Mouse (Mus musculus) lung, postnatal 10 days (tissue): ENCODE data around the gene Cep250.

Experiments used
- DNase-seq: peaks from one replicate; pipeline ENCODE4 v3.0.0; 2021

Cep250 gene

GRCm38 (mm10) chr2:155973348-155973747, 17.1 kb downstream of the Cep250 start:
- no peak for DNase-seq

- DNase-seq = no peak
Observed at GRCm38 (mm10) chr2:155974087-155974731, 18.0 kb downstream of the Cep250 start.

GRCm38 (mm10) chr2:155979328-155979991, 23.2 kb downstream of the Cep250 start:
- DNase-seq = peak; percentile 63

GRCm38 (mm10) chr2:155985776-155986175, 29.5 kb downstream of the Cep250 start:
- DNase-seq = no peak

- no peak for DNase-seq
Observed at GRCm38 (mm10) chr2:155987131-155987530, 30.9 kb downstream of the Cep250 start.

- no peak for DNase-seq
Observed at GRCm38 (mm10) chr2:155989085-155989484, 32.8 kb downstream of the Cep250 start.

GRCm38 (mm10) chr2:155991151-155991550, 34.9 kb downstream of the Cep250 start:
- no peak for DNase-seq

GRCm38 (mm10) chr2:155991863-155992321, 35.6 kb downstream of the Cep250 start:
- peak; percentile 72 for DNase-seq

- DNase-seq = peak; percentile 17
Observed at GRCm38 (mm10) chr2:156005393-156005792, 49.1 kb downstream of the Cep250 start.

GRCm38 (mm10) chr2:156007888-156008532, 51.8 kb downstream of the Cep250 start, which contains the start of the genes 6430550D23Rik and Ergic3:
TSS of gene 6430550D23Rik (minus strand) at chr2:156007977.
TSS of gene Ergic3 (plus strand) at chr2:156008045.
- DNase-seq = peak; percentile 100

- no peak for DNase-seq
Observed at GRCm38 (mm10) chr2:156018106-156018505, 61.8 kb downstream of the Cep250 start.

- DNase-seq = no peak
Observed at GRCm38 (mm10) chr2:156021219-156021618, 65.0 kb downstream of the Cep250 start.

GRCm38 (mm10) chr2:156021765-156022164, 65.5 kb downstream of the Cep250 start:
- no peak for DNase-seq

- DNase-seq = no peak
Observed at GRCm38 (mm10) chr2:156025482-156025881, 69.2 kb downstream of the Cep250 start.

GRCm38 (mm10) chr2:156039390-156039789, 83.1 kb downstream of the Cep250 start:
- DNase-seq = no peak

GRCm38 (mm10) chr2:156042903-156043302, 86.6 kb downstream of the Cep250 start:
- no peak for DNase-seq

GRCm38 (mm10) chr2:156047929-156048328, 91.7 kb downstream of the Cep250 start:
- DNase-seq = peak; percentile 23
